Mouse (Mus musculus) myocyte (in vitro differentiated cells): ENCODE results near the gene Sirt3.

Experiments
- CEBPB ChIP-seq: IDR thresholded peaks from 2 replicates; pipeline ENCODE4 v1.6.1; 2011; ENCODE audit warnings: mild to moderate bottlenecking, moderate library complexity; ENCODE audit not compliant: poor library complexity, insufficient read depth, severe bottlenecking
- E2F4 ChIP-seq: IDR thresholded peaks from one replicate; pipeline ENCODE4 v1.6.1; 2011; ENCODE audit warnings: mild to moderate bottlenecking, control low read depth, moderate library complexity; ENCODE audit not compliant: insufficient read depth
- MAX ChIP-seq: IDR thresholded peaks from one replicate; pipeline ENCODE4 v1.6.1; 2011; ENCODE audit warnings: low read depth, mild to moderate bottlenecking, control low read depth
- MYOG ChIP-seq, 3 experiments: IDR thresholded peaks; one replicate each; pipeline ENCODE4 v1.6.1; 2011; ENCODE audit warnings: control low read depth in 2 of 3, low read depth in 2 of 3, mild to moderate bottlenecking in 2 of 3; ENCODE audit not compliant: insufficient read length in 2 of 3, control insufficient read depth in 1 of 3, insufficient read depth in 1 of 3
- POLR2A ChIP-seq: IDR thresholded peaks from one replicate; pipeline ENCODE4 v1.6.1; 2011; ENCODE audit warnings: low read depth, mild to moderate bottlenecking, control low read depth, moderate library complexity; ENCODE audit not compliant: insufficient read length
- POLR2AphosphoS2 ChIP-seq: IDR thresholded peaks from one replicate; pipeline ENCODE4 v1.6.1; 2011; ENCODE audit warnings: low read depth, control low read depth; ENCODE audit not compliant: insufficient read length
- SRF ChIP-seq: IDR thresholded peaks from one replicate; pipeline ENCODE4 v1.6.1; 2011; ENCODE audit warnings: low read depth; ENCODE audit not compliant: control insufficient read depth, insufficient read length
- TCF12 ChIP-seq: IDR thresholded peaks from one replicate; pipeline ENCODE4 v1.6.1; 2011; ENCODE audit warnings: mild to moderate bottlenecking, control low read depth; ENCODE audit not compliant: poor library complexity, insufficient read depth, severe bottlenecking
- TCF3 ChIP-seq: IDR thresholded peaks from one replicate; pipeline ENCODE4 v1.6.1; 2011; ENCODE audit warnings: low read depth, control low read depth; ENCODE audit not compliant: insufficient read length
- USF1 ChIP-seq: IDR thresholded peaks from one replicate; pipeline ENCODE4 v1.6.1; 2011; ENCODE audit warnings: low read depth, mild to moderate bottlenecking, control low read depth, moderate library complexity

DNA sequence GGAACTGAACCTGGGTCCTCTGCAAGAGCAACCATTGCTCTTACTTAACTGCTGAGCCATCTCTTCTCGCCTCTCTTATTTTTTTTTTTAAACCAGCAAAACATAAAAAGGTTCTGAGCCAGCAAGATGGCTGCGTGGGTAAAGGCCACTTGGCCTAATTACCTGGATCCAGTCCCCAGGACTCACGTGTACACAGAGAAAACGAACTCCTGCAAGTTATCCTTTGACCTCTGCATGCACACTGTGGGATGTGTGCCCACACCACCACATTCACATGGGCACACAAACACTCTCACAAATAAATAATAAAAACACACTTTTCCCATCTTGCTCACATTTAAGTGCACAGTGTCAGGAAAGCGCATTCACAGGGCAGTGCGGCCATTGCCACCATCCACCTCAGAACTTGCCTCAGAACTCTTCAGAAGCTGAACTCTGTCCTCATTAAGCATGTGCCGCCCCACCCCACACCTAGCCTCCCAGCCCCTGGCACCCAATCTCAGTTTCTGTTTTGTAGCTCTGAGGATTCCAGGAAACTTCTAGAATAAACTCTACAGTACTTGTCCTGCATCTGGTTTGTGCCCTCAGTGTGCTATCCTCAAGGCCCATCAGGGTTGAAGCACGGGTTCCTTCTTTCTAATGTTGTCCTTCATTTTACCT lies 32.1 kb upstream of the Sirt3 start:
- no peak for TF ChIP-seq MAX
- TF ChIP-seq POLR2A, result no peak
- no peak for TF ChIP-seq MYOG (IDR thresholded peaks at IDR 0.05; ENCODE audit: control insufficient read depth in 1 of 3, insufficient read depth in 1 of 3, insufficient read length in 2 of 3, low read depth in 2 of 3)
- no peak for TF ChIP-seq USF1
- no peak for TF ChIP-seq E2F4
- TF ChIP-seq POLR2AphosphoS2, result no peak
- TF ChIP-seq TCF12, result no peak
- no peak for TF ChIP-seq TCF3
- TF ChIP-seq SRF, result no peak
- TF ChIP-seq CEBPB, result no peak
